Mouse (Mus musculus) spleen, embryonic (tissue): ENCODE results near the gene Cnot6l.

ENCODE experiments used
- CTCF ChIA-PET: fragments of 350-600 bp; sonication (Branson Sonifier 250); formaldehyde crosslinking; loops from one replicate; lab custom pipeline; 2022; lab: Charles Lee

The Cnot6l gene

DNA sequence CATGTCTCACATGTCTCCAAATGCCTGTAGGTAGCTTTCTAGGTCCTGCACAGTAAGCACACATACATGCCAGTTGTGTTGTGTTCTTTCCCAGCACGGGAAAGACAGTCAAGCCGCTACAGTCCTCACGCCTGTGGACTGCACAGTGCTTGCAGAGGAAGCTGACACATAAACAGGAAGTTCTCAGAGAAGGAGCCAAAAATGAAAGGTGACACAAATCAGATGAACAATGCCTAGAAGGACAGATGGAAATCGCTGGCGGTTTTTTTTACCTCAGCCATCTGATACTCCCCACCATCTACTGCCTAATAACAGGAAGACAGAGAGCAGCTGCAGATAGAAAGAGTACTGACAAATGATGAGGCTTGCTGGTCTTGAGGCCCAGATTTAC lies at the start of gene Cnot6l:
TSS of gene Cnot6l (minus strand) at position 151 of the 391 bp plus-strand sequence.
- CTCF ChIA-PET, result interaction anchor here (0.6 to 1.0 kb wide), 2 partner anchors 45 to 71 kb away, joined by 3 read pairs; no protein-coding TSS in a partner anchor

DNA sequence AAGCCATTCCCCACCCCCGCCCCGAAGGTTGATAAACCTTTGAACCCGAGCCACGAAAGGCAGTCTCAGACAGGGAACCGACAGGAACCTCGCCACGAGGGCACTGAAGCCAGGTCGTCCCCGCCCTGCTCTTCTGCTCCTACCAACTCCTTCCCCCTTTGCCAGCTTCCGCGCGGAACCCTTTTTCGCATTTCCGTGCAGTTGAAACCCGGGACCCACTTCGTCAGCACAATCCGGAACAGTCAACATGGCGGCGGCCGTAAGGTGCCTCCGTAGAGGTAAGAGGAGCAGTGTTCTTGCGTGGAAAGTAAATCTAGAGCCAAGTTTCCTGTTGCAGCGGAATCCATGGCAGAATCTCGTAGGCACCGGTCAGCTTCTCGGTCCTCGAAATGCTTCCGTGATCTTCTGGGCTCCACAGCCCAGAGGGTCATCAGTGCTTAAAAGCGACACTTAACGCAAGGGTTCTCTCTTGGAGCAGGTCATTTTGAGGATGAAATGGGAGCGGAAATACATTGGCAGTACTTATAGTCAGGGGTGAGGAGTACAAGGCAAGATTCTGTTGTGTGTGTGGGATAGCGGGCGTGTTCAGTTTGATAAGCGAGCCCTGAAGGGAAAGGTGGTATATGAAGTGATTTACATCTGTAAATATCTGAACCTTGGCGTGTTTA lies 46.1 kb upstream of the Cnot6l start:
- CTCF ChIA-PET, result interaction anchor here (0.6 kb wide), 1 partner anchor 94 kb away, joined by 10 read pairs; no protein-coding TSS in a partner anchor

GRCm38 (mm10) chr5:96209459-96209858 lies 45.5 kb upstream of the Cnot6l start, which contains the start of gene Mrpl1:
Gene Mrpl1, plus strand, starts transcription at chr5:96209493.
- CTCF ChIA-PET, result interaction anchor here (0.6 kb wide), 1 partner anchor 93 kb away, joined by 10 read pairs; no protein-coding TSS in a partner anchor

DNA sequence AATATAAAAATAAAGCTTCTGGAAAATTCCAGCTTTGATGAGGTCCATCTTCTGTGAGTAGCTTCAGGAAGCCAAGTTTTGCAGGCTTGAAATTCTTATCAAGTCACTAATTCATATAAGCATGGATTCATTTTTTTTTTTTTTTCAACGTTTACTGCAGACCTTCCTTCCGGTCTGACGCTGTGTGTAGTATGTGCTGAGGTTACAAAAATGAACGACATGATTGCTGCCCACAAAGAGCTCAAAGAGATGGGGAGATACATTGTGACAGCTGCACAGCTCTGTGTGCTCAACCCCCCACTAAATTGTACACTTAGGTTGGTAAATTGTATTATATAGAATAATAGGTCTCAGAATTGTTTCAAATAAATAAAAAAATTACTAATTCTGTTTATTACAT lies 44.6 kb upstream of the Cnot6l start:
- CTCF ChIA-PET, result interaction anchor here (0.6 to 1.5 kb wide), 3 partner anchors 45 to 1773 kb away, joined by 3 to 6 read pairs (median 3); no protein-coding TSS in a partner anchor

DNA sequence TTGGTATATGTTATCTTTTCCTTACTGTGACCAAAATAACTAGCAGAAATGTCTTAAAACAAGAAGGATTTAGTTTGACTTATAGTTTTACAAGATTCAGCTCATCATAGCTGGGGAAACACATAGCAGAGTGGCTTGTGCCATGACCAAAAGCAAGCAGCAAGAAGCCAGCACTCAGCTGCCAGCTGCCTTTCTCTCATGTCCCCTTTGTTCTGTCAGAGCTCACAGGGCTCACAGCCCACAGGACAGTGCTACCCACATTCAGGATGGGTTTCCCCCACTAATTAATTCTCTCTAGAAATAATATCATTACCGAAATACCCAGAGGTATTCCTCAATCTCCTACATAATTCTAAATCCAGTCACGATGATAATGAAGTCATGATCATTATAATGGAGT lies 43.6 kb upstream of the Cnot6l start:
- CTCF ChIA-PET, result interaction anchor here (1.5 kb wide), 1 partner anchor 51 kb away, joined by 3 read pairs; no protein-coding TSS in a partner anchor

DNA sequence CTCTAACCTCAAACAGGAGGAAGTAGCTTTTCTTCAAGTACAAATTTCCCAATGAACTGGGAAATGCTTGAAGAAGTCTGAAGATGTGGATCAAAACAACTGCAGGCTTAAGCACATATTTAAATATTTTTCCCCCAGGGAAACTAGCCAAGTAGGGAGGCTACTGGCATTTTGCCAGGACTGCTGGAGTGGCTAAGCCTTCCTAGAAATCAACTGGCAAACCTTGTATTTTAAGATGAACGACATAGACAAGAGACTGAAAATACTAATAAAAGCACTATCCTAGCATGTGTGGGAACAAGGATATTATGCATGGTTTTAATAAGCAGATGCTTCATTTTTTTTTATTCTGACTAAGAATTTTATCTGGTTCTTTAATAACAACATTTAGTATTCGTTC lies 42.9 kb upstream of the Cnot6l start:
- CTCF ChIA-PET, result no interaction called here

DNA sequence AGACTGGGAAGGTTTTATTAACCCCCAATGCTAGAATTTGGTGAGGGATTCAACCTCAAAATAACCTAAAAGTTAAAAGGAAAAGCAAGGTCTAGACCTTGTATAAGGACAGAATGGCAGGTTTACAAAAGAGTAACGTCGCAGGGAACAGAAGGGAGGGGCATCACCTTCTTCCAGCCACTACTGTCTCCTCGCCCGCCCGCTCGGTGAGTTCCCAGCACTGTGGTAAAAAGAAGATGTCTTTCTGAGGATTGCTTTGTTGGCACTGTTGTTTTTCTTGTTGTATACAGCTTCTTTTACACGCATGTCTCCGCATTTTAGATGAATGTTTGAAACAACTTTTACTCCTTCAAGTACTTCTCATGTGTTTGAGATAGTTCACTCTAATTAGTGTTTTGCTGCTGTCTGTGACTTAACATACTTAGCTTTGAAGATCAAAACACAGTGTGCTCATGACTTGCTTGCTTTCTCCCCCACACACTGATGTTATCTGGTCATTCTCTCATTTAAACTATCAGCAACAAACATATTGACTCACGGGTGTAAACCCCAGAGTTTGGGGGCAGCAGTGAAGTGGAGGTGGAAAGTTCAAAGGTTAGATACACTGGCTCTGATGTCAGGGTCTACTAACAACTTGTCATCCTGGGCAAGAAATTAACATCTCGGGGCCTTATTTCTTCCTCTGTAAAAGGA lies 37.6 kb upstream of the Cnot6l start:
- CTCF ChIA-PET, result no interaction called here

- CTCF ChIA-PET, result no interaction called here
These were observed 36.3 kb upstream of the Cnot6l start for GRCm38 (mm10) chr5:96200269-96200668.

- CTCF ChIA-PET, result no interaction called here
These were observed 34.3 kb upstream of the Cnot6l start for GRCm38 (mm10) chr5:96198271-96198670.

DNA sequence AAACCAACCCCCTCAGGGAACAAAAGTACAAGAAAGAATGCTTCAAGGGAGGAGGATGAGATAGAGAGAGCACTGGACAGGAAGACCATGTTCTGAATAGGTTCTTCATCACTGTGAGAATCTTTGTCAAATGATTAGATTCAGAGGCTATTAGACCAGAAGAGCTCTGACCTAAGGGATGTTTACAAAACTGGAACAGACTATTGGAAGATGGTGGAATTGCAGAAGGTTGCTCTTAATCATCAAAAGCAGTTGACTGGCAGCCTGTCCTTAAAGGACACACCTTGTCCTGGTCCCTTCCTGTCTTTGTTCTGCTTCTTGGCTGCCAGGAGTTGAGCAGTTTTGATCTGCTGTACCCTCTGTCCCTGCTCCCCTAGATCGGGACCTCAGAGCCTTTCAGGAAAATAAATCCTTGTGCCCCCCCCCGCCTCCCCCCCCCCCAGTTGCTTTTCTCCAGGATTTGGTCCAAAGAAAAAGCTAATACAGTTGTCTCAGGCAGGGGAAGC lies 32.6 kb upstream of the Cnot6l start:
- CTCF ChIA-PET, result no interaction called here

GRCm38 (mm10) chr5:96191251-96191650 lies 27.3 kb upstream of the Cnot6l start:
- CTCF ChIA-PET, result interaction anchor here (0.6 kb wide), 1 partner anchor 1404 kb away, joined by 3 read pairs; no protein-coding TSS in a partner anchor

DNA sequence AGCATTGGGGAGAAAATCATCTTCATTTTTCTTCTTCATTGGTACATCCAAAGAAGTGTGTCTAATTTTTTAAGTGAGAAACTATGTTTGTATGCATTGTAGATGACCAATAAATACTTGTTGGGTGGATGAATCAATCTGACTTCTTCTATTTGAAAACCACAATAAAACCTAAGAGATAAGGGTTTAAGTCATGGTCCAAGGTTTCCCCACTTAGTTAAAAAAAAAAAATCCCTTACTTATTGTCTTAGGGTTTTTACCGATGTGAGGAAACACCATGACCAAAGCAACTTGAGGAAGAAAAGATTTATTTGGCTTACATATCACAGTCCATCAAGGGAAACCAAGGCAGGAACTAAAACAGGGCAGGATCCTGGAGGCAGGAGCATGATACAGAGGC lies 25.8 kb upstream of the Cnot6l start:
- CTCF ChIA-PET, result no interaction called here

DNA sequence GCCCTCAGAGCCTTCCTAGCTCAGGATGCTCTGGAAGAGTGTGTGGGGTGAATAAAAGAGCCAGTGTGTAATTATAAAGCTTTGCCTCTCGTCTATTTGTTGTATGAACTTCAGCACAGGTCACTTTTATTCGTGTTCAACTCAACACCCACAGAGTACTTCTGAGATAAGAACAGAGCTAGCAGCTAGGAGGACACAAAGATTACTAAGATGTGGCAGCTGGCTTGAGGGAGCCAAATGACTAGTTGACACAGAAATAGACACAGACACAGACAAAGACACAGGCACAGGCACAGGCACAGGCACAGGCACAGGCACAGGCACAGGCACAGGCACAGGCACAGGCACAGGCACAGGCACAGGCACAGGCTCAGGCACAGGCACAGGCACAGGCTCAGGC lies 20.0 kb upstream of the Cnot6l start:
- CTCF ChIA-PET, result no interaction called here

GRCm38 (mm10) chr5:96183211-96183610 lies 19.2 kb upstream of the Cnot6l start:
- CTCF ChIA-PET, result no interaction called here

DNA sequence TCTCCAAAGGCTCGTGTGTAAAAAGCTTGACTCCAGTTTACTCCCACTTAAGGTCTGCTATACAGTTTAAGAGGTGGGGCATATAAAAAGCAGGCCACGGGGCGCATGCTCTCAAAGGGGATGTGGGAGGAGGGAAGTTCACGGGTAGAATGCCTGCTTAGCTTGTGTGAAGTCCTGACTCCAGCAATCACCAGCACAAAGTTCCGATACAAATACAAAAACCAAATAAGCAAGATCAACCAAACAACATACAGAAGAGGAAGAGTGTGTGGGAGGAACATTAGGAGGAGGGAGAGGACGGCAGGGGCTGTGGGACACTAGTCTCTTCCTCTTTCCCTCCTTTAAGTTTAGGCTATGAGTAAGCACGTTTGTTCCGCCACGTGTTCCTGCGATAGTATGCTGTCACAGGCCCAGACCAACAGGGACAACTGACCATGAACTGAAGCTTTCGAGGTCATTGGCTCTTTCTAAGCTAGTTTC lies 12.9 kb upstream of the Cnot6l start:
- CTCF ChIA-PET, result no interaction called here

DNA sequence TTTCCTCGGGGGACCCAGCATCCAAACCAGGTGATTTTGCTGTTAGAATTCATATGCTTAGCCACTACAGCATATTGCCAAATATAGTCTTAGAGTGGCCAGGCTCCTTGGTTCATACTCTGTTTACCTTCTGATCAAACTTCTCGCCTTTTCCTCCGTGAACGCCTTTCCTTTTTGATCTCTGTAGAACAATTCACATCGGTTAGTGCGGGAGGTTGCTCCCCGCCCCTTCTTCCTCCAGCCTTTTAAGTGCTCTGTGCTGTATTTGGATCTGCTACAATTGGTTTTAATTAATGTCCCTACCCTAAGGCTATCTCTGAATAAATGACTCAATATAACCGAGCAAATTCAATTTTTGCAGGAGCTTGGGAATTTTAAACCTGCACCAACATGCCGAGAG lies 12.2 kb upstream of the Cnot6l start:
- CTCF ChIA-PET, result interaction anchor here (0.7 kb wide), 1 partner anchor 235 kb away, joined by 4 read pairs; no protein-coding TSS in a partner anchor

DNA sequence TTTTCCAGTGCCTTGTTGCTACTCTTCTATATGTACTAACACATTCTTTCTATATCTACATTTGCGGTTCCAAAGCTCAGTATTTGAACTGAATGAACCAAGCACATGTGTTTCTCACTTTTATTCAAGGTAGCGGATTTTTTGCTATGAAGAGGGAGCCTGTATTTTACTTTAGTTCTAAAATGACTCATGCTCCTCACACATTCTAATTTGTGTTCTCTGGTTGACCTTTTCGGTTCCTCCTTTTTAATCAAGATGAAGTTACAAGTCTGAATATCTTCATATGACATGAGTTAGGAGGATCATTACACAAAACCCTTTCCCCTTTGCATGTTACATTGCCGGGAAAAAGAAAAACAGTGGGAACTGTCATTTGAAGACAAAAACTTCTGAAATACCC lies 7.8 kb upstream of the Cnot6l start:
- CTCF ChIA-PET, result interaction anchor here (0.6 kb wide), 1 partner anchor 9 kb away, joined by 4 read pairs; no protein-coding TSS in a partner anchor

DNA sequence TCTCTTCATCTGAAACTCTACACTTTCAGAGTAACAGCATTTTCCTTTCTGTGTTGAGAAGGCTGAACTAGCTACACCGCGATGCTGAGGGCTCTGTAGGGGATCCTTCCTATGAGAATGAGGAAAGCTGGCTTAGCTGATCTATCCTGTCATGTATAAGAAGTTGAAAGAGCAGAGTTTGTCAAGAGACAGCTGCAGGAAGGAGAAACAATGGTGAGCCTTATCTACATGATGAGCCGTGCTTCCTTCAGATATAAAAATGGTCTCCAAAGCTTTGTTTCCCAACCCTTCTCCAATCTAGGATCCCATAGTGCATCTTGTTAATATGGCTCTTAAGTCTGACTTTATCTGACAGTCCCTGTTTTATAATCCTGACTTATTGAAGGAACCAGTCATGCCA lies 6.5 kb upstream of the Cnot6l start:
- CTCF ChIA-PET, result no interaction called here

GRCm38 (mm10) chr5:96166761-96167160 lies 2.8 kb upstream of the Cnot6l start:
- CTCF ChIA-PET, result interaction anchor here (0.5 kb wide), 1 partner anchor 67 kb away, joined by 3 read pairs; no protein-coding TSS in a partner anchor

DNA sequence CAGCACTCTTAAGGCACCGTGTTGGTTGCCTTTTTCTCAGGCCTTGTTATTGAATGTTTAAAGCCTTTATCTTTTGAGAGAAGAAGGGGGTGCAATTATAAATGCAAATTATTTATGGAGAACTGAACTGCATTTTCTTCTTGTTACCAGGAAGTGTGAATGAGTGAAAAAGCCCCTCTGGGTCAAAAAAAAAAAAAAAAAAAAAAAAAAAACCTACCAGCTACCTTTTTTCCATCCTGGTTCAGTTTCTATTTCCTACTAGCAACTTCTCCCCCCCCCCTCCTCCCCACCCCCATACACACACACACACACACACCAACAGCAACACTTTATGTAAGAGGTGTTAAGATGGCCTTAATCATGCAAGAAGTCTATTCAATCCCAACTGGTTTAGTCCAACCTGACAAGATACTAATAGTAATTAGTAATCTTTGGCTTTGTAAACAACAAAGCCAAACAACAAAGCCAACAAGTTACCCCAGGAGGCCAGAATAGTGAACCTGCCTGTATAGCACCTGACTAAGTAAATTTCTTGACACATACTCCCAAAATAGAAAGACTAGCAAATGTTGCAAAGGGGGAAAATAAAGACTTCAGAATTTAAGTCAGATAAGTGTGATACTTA lies 463 bp downstream of the Cnot6l start:
- CTCF ChIA-PET, result interaction anchor here (0.6 to 1.0 kb wide), 5 partner anchors 9 to 58 kb away, joined by 3 to 8 read pairs (median 3); no protein-coding TSS in a partner anchor
